Mouse (Mus musculus) spleen, adult 2 months (tissue): ENCODE results near the gene Gbgt1.

Source experiments
- CTCF ChIP-seq: fragments of 200-500 bp; IDR thresholded peaks from 2 replicates; pipeline ENCODE4 v1.5.1; 2011; ENCODE audit warnings: mild to moderate bottlenecking, inconsistent platforms; ENCODE audit not compliant: insufficient read depth, insufficient read length, insufficient replicate concordance; ENCODE audit errors: extremely low read depth
- POLR2A ChIP-seq: fragments of 200-500 bp; IDR thresholded peaks from 2 replicates; pipeline ENCODE4 v1.6.1; 2011; ENCODE audit warnings: low read depth, low read length, inconsistent platforms

- TF ChIP-seq CTCF: no peak
- no peak for TF ChIP-seq POLR2A
Observed at GRCm38 (mm10) chr2:28447315-28447670, 49.4 kb upstream of the Gbgt1 start.
